Mouse (Mus musculus) ES-Bruce4 (cell line): ENCODE data around the gene Kcnq1. TPM values are rescaled to one million over a fixed set of nuclear protein-coding genes. Genes with fewer than 3 reads are reported as not detected.

ENCODE experiments used
- H3K27ac ChIP-seq: 2 replicates; pipeline ENCODE4 v1.5.1; 2012; ENCODE audit warnings: low read length, inconsistent platforms; ENCODE audit not compliant: insufficient read depth
- H3K27me3 ChIP-seq: 2 replicates; pipeline ENCODE4 v1.6.1; 2012; ENCODE audit warnings: mild to moderate bottlenecking, low read length, inconsistent platforms; ENCODE audit not compliant: control insufficient read depth, poor library complexity, insufficient read depth, severe bottlenecking
- H3K36me3 ChIP-seq: 2 replicates; pipeline ENCODE4 v1.6.1; 2012; ENCODE audit warnings: inconsistent platforms, mild to moderate bottlenecking, low read length, moderate library complexity; ENCODE audit not compliant: control insufficient read depth, poor library complexity, insufficient read depth, severe bottlenecking
- H3K4me1 ChIP-seq: one replicate; pipeline ENCODE4 v1.8.1; 2011; ENCODE audit warnings: low read length; ENCODE audit not compliant: control insufficient read depth, insufficient read depth
- H3K4me3 ChIP-seq: 2 replicates; pipeline ENCODE4 v1.5.1; 2011; ENCODE audit warnings: low read depth, mild to moderate bottlenecking, low read length
- H3K9ac ChIP-seq: 2 replicates; pipeline ENCODE4 v1.6.1; 2012; ENCODE audit warnings: low read depth, mild to moderate bottlenecking, inconsistent platforms; ENCODE audit not compliant: poor library complexity, severe bottlenecking
- H3K9me3 ChIP-seq: replicated peaks from 2 replicates; pipeline ENCODE4 v1.6.1; 2012; ENCODE audit warnings: mild to moderate bottlenecking, low read length, inconsistent platforms; ENCODE audit not compliant: control insufficient read depth, poor library complexity, insufficient read depth, severe bottlenecking
- CTCF ChIP-seq: IDR thresholded peaks from one replicate; pipeline ENCODE4 v1.8.1; 2011; ENCODE audit warnings: low read depth, low read length
- EP300 ChIP-seq: IDR thresholded peaks from 2 replicates; pipeline ENCODE4 v1.6.1; 2011; ENCODE audit warnings: low read depth, low read length; ENCODE audit not compliant: insufficient read depth
- POLR2A ChIP-seq: IDR thresholded peaks from one replicate; pipeline ENCODE4 v1.8.1; 2011; ENCODE audit warnings: low read length; ENCODE audit not compliant: insufficient read depth
- polyA plus RNA-seq: library from polyadenylated mRNA; stranded (reverse); fragments of >200 nt; gene quantifications from 2 replicates; pipeline ENCODE4 v1.2.4, GENCODE M21; 2011; ENCODE audit warnings: low read depth; ENCODE audit not compliant: missing spikeins, insufficient read depth, insufficient read length

Kcnq1 gene
- polyA plus RNA-seq, 1 experiment: not detected

DNA sequence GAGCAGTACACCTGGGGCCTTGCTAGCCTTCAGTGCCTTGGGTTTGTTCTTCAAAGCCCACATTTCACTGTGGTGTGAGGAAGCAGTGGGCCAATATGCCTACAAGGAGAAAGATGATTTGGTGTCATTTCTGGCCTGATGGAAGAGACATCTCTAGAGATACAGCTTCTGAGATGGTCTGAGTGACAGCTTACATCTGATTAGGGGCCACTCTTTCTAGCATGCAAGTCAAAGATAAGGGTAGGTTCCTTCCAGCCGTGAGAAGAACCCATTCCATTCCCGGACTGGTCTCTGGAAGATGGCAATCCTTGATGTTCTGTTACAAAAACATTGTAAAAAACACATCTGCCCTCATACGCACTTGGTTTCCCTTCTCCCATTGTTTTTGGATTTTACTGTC is 63.2 kb downstream of the Kcnq1 start:
- Histone ChIP-seq H3K9me3 (no peaks in the 10 kb centered on the region), H3K4me1 (no peaks in the 10 kb centered on the region), H3K4me3 (no peak overlapping the region), H3K36me3 (no peaks in the 10 kb centered on the region), H3K27me3 (no peaks in the 10 kb centered on the region; the same call in 1 of the 2 replicates), H3K9ac (no peak overlapping the region), H3K27ac (no peak overlapping the region)
- no peak for TF ChIP-seq CTCF

DNA sequence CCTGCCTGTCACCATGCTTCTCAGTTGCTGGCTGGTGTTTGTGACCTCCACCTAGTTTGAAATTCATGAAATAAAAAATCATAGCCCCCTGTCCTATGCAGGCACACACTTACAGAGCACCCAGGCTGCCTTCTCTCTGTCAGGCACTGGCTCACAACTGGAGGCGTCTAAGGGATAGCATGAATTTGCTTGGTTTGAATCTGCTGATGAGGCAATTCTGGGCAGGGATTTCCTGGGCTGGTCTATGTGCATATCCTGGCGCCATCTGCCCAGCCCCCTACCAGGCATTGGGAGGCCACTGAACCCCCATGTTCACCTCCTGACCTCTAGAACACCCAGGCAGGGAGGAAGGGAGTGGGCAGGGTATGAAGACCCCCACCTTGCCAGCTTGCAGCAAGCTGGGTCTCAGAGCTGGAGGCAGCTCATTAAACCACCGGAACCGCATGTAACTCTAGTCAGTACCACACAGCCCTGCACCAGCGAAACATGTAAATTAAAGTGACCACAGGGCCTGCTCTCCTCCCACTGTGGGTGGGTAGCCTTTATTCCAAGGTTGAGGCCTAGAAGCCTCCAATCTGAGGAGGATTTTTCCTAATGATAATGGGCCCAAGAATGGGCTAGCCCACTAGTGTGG is 66.9 kb downstream of the Kcnq1 start:
- Histone ChIP-seq H3K9ac (no peak overlapping the region), H3K4me3 (no peak overlapping the region), H3K36me3 (no peaks in the 10 kb centered on the region), H3K27me3 (no peaks in the 10 kb centered on the region), H3K4me1 (no peaks in the 10 kb centered on the region), H3K27ac (no peak overlapping the region), H3K9me3 (no peaks in the 10 kb centered on the region)
- TF ChIP-seq POLR2A (no peak), CTCF (no peak), EP300 (no peak)

DNA sequence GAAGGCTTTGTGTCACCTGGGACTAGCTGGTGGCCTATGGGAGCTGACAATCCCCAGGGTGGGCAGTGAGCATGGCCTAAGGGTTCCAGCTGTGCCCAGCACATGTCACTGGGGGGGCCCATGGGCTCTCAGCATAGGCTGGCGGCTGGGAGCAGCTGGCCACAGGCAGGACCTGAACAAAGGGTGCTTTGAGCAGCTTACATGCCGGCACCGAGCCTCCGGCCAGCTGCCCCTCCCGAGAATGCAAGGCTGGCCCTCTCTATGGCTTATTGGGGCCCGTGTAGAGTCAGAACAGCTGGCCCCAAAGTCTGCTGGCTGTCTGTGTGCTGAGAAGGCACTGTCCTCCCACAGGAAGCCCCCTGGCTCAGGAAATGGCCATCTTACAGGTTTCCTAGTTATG is 68.5 kb downstream of the Kcnq1 start:
- no peaks in the 10 kb centered on the region for H3K4me1 ChIP-seq
- H3K27me3 ChIP-seq: no peaks in the 10 kb centered on the region
- TF ChIP-seq POLR2A (no peak), EP300 (no peak), CTCF (no peak)
- no peak overlapping the region for H3K9ac ChIP-seq
- no peaks in the 10 kb centered on the region for H3K9me3 ChIP-seq
- H3K27ac ChIP-seq: no peak overlapping the region
- H3K4me3 ChIP-seq: no peak overlapping the region
- no peaks in the 10 kb centered on the region for H3K36me3 ChIP-seq

GRCm38 (mm10) chr7:143178831-143179230 is 72.7 kb downstream of the Kcnq1 start:
- Histone ChIP-seq H3K4me3 (no peak overlapping the region), H3K27me3 (no peaks in the 10 kb centered on the region), H3K4me1 (no peaks in the 10 kb centered on the region), H3K9me3 (no peaks in the 10 kb centered on the region), H3K36me3 (no peaks in the 10 kb centered on the region), H3K9ac (no peak overlapping the region), H3K27ac (no peak overlapping the region)
- TF ChIP-seq POLR2A (no peak), CTCF (no peak), EP300 (no peak)

GRCm38 (mm10) chr7:143180761-143181160 is 74.6 kb downstream of the Kcnq1 start:
- no peak overlapping the region for H3K4me3 ChIP-seq
- H3K9ac ChIP-seq: no peak overlapping the region
- no peak for TF ChIP-seq CTCF
- no peaks in the 10 kb centered on the region for H3K4me1 ChIP-seq
- no peak overlapping the region for H3K27ac ChIP-seq
- no peaks in the 10 kb centered on the region for H3K36me3 ChIP-seq
- H3K9me3 ChIP-seq: no peaks in the 10 kb centered on the region
- H3K27me3 ChIP-seq: no peaks in the 10 kb centered on the region

DNA sequence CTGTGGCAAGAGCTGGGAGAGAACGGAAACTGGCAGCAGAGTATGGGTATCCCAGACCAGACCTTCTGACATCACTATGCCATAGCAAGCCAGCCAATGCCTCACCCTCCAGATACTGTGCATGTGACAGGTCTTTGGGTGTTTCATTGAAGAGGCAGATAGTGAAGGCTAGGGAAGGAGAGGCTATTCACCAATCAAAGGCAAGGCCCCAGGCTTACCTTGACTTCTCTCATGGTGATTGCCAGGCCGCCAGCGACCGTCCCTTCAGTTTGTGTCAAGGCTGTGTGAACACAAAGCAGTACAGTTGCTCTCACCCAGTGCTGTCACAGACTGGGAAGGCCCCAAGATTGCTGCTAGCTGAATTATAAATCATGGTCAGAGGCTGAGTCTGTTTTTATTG is 75.1 kb downstream of the Kcnq1 start:
- TF ChIP-seq EP300 (no peak), POLR2A (no peak), CTCF (no peak)
- H3K27ac ChIP-seq: no peak overlapping the region
- no peak overlapping the region for H3K9ac ChIP-seq
- no peak overlapping the region for H3K4me3 ChIP-seq
- no peaks in the 10 kb centered on the region for H3K4me1 ChIP-seq
- H3K9me3 ChIP-seq: no peaks in the 10 kb centered on the region
- no peaks in the 10 kb centered on the region for H3K27me3 ChIP-seq
- H3K36me3 ChIP-seq: no peaks in the 10 kb centered on the region
